Comparison of ENCODE assay signal across 7 mouse cellular contexts in genomic region chr14:20180751-20181162, GRCm38 (mm10). TPM values are rescaled to one million over a fixed set of nuclear protein-coding genes. Genes with fewer than 3 reads are reported as not detected.
DNase-seq lines count a peak whose midpoint lies in the region; ATAC-seq and TF ChIP-seq lines count a peak whose summit lies in the region.

No protein-coding gene starts in this region.

- H3K4me3 ChIP-seq in ES-Bruce4 (ENCODE audit: low read depth, low read length) (peak overlapping the region; percentile 98), macrophage (ENCODE audit: inconsistent target) (peak overlapping the region; percentile 7; the same call in 1 of the 2 replicates)
- peak overlapping the region; percentile 58 for H3K4me3 ChIP-seq in forebrain, embryonic 14.5 days (ENCODE audit: low read depth, low read length)
- peak overlapping the region; percentile 69 for H3K4me3 ChIP-seq in intestine, postnatal 0 days (ENCODE audit: low read depth, low read length)

- ATAC-seq in forebrain, embryonic 14.5 days: no peak
- peak; percentile 35 for ATAC-seq in intestine, postnatal 0 days

- no peaks in the 10 kb centered on the region for H3K4me1 ChIP-seq in ES-Bruce4 (ENCODE audit: control insufficient read depth, insufficient read depth, low read length)
- H3K4me1 ChIP-seq in forebrain, embryonic 14.5 days (ENCODE audit: control insufficient read depth, insufficient read depth, low read length): peaks cover 30% of the 10 kb centered on the region
- H3K4me1 ChIP-seq in intestine, postnatal 0 days (replicated peaks; ENCODE audit: control insufficient read depth, insufficient read depth, low read length): peaks cover 4% of the 10 kb centered on the region; the same call in 1 of the 2 replicates

- H3K9me3 ChIP-seq in ES-Bruce4 (replicated peaks; ENCODE audit: control insufficient read depth, insufficient read depth, low read length, poor library complexity, severe bottlenecking): no peaks in the 10 kb centered on the region
- no peaks in the 10 kb centered on the region for H3K9me3 ChIP-seq in forebrain, embryonic 14.5 days (replicated peaks; ENCODE audit: control insufficient read depth, low read length)
- no peaks in the 10 kb centered on the region for H3K9me3 ChIP-seq in intestine, postnatal 0 days (ENCODE audit: control insufficient read depth)

- no peak for TF ChIP-seq EP300 in ES-Bruce4 (IDR thresholded peaks at IDR 0.05; ENCODE audit: insufficient read depth, low read depth, low read length)

- peak overlapping the region; percentile 81 for H3K4me2 ChIP-seq in forebrain, embryonic 14.5 days (ENCODE audit: low read length)
- H3K4me2 ChIP-seq in intestine, postnatal 0 days (replicated peaks; ENCODE audit: low read depth): peak overlapping the region; percentile 91

- H3K27ac ChIP-seq in ES-Bruce4 (ENCODE audit: insufficient read depth, low read length) (no peak overlapping the region), macrophage (no peak overlapping the region)
- no peak overlapping the region for H3K27ac ChIP-seq in forebrain, embryonic 14.5 days (ENCODE audit: low read depth, low read length)
- peak overlapping the region; percentile 73 for H3K27ac ChIP-seq in intestine, postnatal 0 days (ENCODE audit: low read depth, low read length)

- no peak for TF ChIP-seq CTCF in ES-Bruce4 (IDR thresholded peaks at IDR 0.05; ENCODE audit: low read depth, low read length)
- no peak for TF ChIP-seq CTCF in intestine, postnatal 0 days (IDR thresholded peaks at IDR 0.05; ENCODE audit: low read depth)

- under 1% methylated on average over 24 of the region's 24 CpGs for WGBS in forebrain, embryonic 14.5 days
- 1% methylated on average over 24 of the region's 24 CpGs for WGBS in intestine, postnatal 0 days
- 3% methylated on average over 24 of the region's 24 CpGs for WGBS in macrophage (ENCODE audit: missing documents)

- H3K36me3 ChIP-seq in ES-Bruce4 (ENCODE audit: control insufficient read depth, insufficient read depth, low read length, poor library complexity, severe bottlenecking): no peaks in the 10 kb centered on the region; the same call in 1 of the 2 replicates
- no peaks in the 10 kb centered on the region for H3K36me3 ChIP-seq in forebrain, embryonic 14.5 days (ENCODE audit: control insufficient read depth, insufficient read depth, low read length)
- H3K36me3 ChIP-seq in intestine, postnatal 0 days (ENCODE audit: control insufficient read depth, insufficient read depth): no peaks in the 10 kb centered on the region
- H3K36me3 ChIP-seq in macrophage (ENCODE audit: inconsistent target): no peaks in the 10 kb centered on the region

- peak; percentile 60 for DNase-seq in adrenal gland, postnatal 10 days
- DNase-seq in forebrain, embryonic 14.5 days (ENCODE audit: low spot score): no peak
- DNase-seq in spleen, postnatal 36 days (ENCODE audit: low spot score in 2 of 2): peak; percentile 46 to 53
- DNase-seq in layer of hippocampus, adult 9-10 months (ENCODE audit: low spot score): no peak

- TF ChIP-seq POLR2A in ES-Bruce4 (IDR thresholded peaks at IDR 0.05; ENCODE audit: insufficient read depth, low read length): no peak

- no peaks in the 10 kb centered on the region for H3K79me2 ChIP-seq in macrophage (ENCODE audit: inconsistent target)

- peak overlapping the region; percentile 78 for H3K9ac ChIP-seq in ES-Bruce4 (ENCODE audit: low read depth, poor library complexity, severe bottlenecking)
- H3K9ac ChIP-seq in forebrain, embryonic 14.5 days (ENCODE audit: low read length): peak overlapping the region; percentile 65
- peak overlapping the region; percentile 67 for H3K9ac ChIP-seq in intestine, postnatal 0 days (ENCODE audit: low read depth, low read length)

- H3K27me3 ChIP-seq in ES-Bruce4 (ENCODE audit: control insufficient read depth, insufficient read depth, low read length, poor library complexity, severe bottlenecking): no peaks in the 10 kb centered on the region
- no peaks in the 10 kb centered on the region; the same call in 1 of the 2 replicates for H3K27me3 ChIP-seq in forebrain, embryonic 14.5 days (replicated peaks; ENCODE audit: control insufficient read depth, insufficient read depth, low read length)
- H3K27me3 ChIP-seq in intestine, postnatal 0 days (replicated peaks; ENCODE audit: control insufficient read depth, insufficient read depth, low read length): no peaks in the 10 kb centered on the region

RNA-seq across cellular contexts. Expression of gene Kcnk5, which starts 0.9 kb away (rescaled TPM):
- polyA plus RNA-seq in ES-Bruce4 (2011; ENCODE audit: insufficient read depth, insufficient read length, low read depth, missing spikeins) (15.8 and 21.5 TPM in 2 replicates), macrophage (2018) (0.04 to 0.30 TPM (median 0.16 TPM) in 3 replicates)
- total RNA-seq in adrenal gland, postnatal 10 days (2021): 1 to 10 TPM; 4.0 to 9.3 TPM
- 2.5 and 3.1 TPM in 2 replicates for polyA plus RNA-seq in forebrain, embryonic 14.5 days (2014; fragmentation: Nextera tagmentation; extraction: Ambion mirVana)
- polyA plus RNA-seq in intestine, postnatal 0 days (2015; fragmentation: Nextera tagmentation; extraction: Ambion mirVana): 10.0 and 10.9 TPM in 2 replicates
- total RNA-seq in macrophage (2018; cell fraction: chromatin; rRNA removed): under 1 TPM in 2 of 26 experiments, not detected in 24; 0.18 to 0.21 TPM
- total RNA-seq in macrophage (2018; cell fraction: cytosol; rRNA removed): under 1 TPM in 20 of 26 experiments, not detected in 6; 0.03 to 0.23 (median 0.10) TPM
- under 1 TPM in 10 of 26 experiments, not detected in 16; 0.11 to 0.82 (median 0.24) TPM for total RNA-seq in macrophage (2018; cell fraction: nucleus; rRNA removed)

RNA-seq across cellular contexts. Expression of gene Saysd1, which starts 42.4 kb away (rescaled TPM):
- polyA plus RNA-seq in ES-Bruce4 (2011; ENCODE audit: insufficient read depth, insufficient read length, low read depth, missing spikeins): 3.5 and 5.8 TPM in 2 replicates
- 1 to 10 TPM; 4.5 to 6.5 TPM for total RNA-seq in adrenal gland, postnatal 10 days (2021)
- 18.4 and 19.3 TPM in 2 replicates for polyA plus RNA-seq in forebrain, embryonic 14.5 days (2014; fragmentation: Nextera tagmentation; extraction: Ambion mirVana)
- polyA plus RNA-seq in intestine, postnatal 0 days (2015; fragmentation: Nextera tagmentation; extraction: Ambion mirVana): 49.8 and 55.6 TPM in 2 replicates
- total RNA-seq in macrophage (2018; cell fraction: chromatin; rRNA removed): 1 to 10 TPM; 2.3 to 7.8 (median 3.9) TPM
- total RNA-seq in macrophage (2018; cell fraction: cytosol; rRNA removed): 1 to 10 TPM; 2.3 to 5.9 (median 3.8) TPM
- 1 to 10 TPM; 1.4 to 7.2 (median 4.3) TPM for total RNA-seq in macrophage (2018; cell fraction: nucleus; rRNA removed)
- 1.5 to 4.8 TPM (median 4.1 TPM) in 3 replicates for polyA plus RNA-seq in macrophage (2018)

Comparison
In these comparisons a context has a peak if more than half of its experiments do, and no peak if none do; other contexts are left out.
1. H3K4me3 ChIP-seq: peak in every context shown above with its lines; median percentile 98 in ES-Bruce4; 69 in intestine, postnatal 0 days; 58 in forebrain, embryonic 14.5 days; 7 in macrophage.
2. DNase-seq: peak in adrenal gland, postnatal 10 days (single experiment) and spleen, postnatal 36 days (2 of 2); none in forebrain, embryonic 14.5 days (single experiment) and layer of hippocampus, adult 9-10 months (single experiment).
3. Peak in every context shown above with its lines, with median percentiles within 50 percentile points of each other: H3K9ac ChIP-seq.